Mouse (Mus musculus) liver, embryonic 14.5 days (tissue): ENCODE measurements around the gene Slc8b1. TPM values are rescaled to one million over a fixed set of nuclear protein-coding genes. Genes with fewer than 3 reads are reported as not detected.

Source experiments
- ATAC-seq: fragments of 200-750 bp; cut with Nextera tagmentation; 2 replicates; pipeline ENCODE4 v1.8.0; 2017; ENCODE audit warnings: moderate number of reproducible peaks, mild to moderate bottlenecking, moderate library complexity; ENCODE audit not compliant: insufficient read depth
- DNase-seq, 3 experiments: peaks; one replicate each; pipeline ENCODE4 v3.0.0-alpha.2; 2012 to 2013; ENCODE audit warnings: low read depth in 3 of 3, low spot score in 3 of 3
- H3K27ac ChIP-seq: fragments of 300-500 bp; sonication (generic); 2 replicates; pipeline ENCODE4 v1.5.1; 2014; ENCODE audit warnings: moderate library complexity, mild to moderate bottlenecking, control low read depth, inconsistent platforms
- H3K27me3 ChIP-seq: fragments of 300-500 bp; sonication (generic); 2 replicates; pipeline ENCODE4 v1.6.1; 2014; ENCODE audit warnings: mild to moderate bottlenecking, low read length, moderate library complexity; ENCODE audit not compliant: control insufficient read depth, insufficient read depth
- H3K36me3 ChIP-seq: fragments of 300-500 bp; sonication (generic); replicated peaks from 2 replicates; pipeline ENCODE4 v1.6.1; 2014; ENCODE audit warnings: low read depth; ENCODE audit not compliant: control insufficient read depth, insufficient read depth
- H3K4me1 ChIP-seq, 2 experiments: fragments of 200-500 bp in 1 of 2; fragments of 300-500 bp in 1 of 2; sonication (generic) in 1 of 2; replicated peaks; 2 replicates each; pipeline ENCODE4 v1.6.1; 2012 to 2014; ENCODE audit warnings: antibody characterized with exemption in 1 of 2, inconsistent platforms in 1 of 2, low read length in 1 of 2; ENCODE audit not compliant: control insufficient read depth in 2 of 2, insufficient read depth in 2 of 2
- H3K4me2 ChIP-seq: fragments of 300-500 bp; sonication (generic); 2 replicates; pipeline ENCODE4 v1.6.1; 2014; ENCODE audit warnings: low read depth, mild to moderate bottlenecking, control low read depth, moderate library complexity
- H3K4me3 ChIP-seq, 2 experiments: fragments of 200-500 bp in 1 of 2; fragments of 300-500 bp in 1 of 2; sonication (generic) in 1 of 2; 2 replicates each; pipeline ENCODE4 v1.5.1; 2012 to 2014; ENCODE audit warnings: low read depth in 2 of 2, low read length in 2 of 2, mild to moderate bottlenecking in 2 of 2, control low read depth in 1 of 2, inconsistent platforms in 1 of 2, moderate library complexity in 1 of 2; ENCODE audit not compliant: insufficient read depth in 1 of 2
- H3K9ac ChIP-seq: fragments of 300-500 bp; sonication (generic); replicated peaks from 2 replicates; pipeline ENCODE4 v1.6.1; 2014; ENCODE audit warnings: mild to moderate bottlenecking, control low read depth, moderate library complexity
- H3K9me3 ChIP-seq: fragments of 300-500 bp; sonication (generic); 2 replicates; pipeline ENCODE4 v1.6.1; 2016; ENCODE audit warnings: low read length, mixed read lengths; ENCODE audit not compliant: control insufficient read depth
- CTCF ChIP-seq: IDR thresholded peaks from 2 replicates; pipeline ENCODE4 v1.5.1; 2016; ENCODE audit warnings: antibody characterized with exemption, low read depth, control low read depth
- EP300 ChIP-seq: IDR thresholded peaks from 2 replicates; pipeline ENCODE4 v1.6.1; 2016; ENCODE audit warnings: antibody characterized with exemption, low read depth
- whole genome bisulfite sequencing: fragments of 180-500 bp; shearing (Covaris S2); extraction: QIAGEN DNeasy Blood & Tissue Kit; methylation state at CpG from one replicate; pipeline ENCODE4 v1.1.7; 2014; ENCODE audit not compliant: insufficient replicate concordance; 5-methylcytosine and 5-hydroxymethylcytosine counted together
- polyA plus RNA-seq, 2 experiments: library from polyadenylated mRNA; depleted of rRNA in 1 of 2; stranded (reverse) in 1 of 2; unstranded in 1 of 2; fragments of >200 nt; fragmentation: Nextera tagmentation in 1 of 2; extraction: Ambion mirVana in 1 of 2; gene quantifications; 2 replicates each; pipeline versions ENCODE4 v1.2.1 to v1.2.3; 2012 to 2014

Slc8b1 gene
- polyA plus RNA-seq, 2 experiments = 1.4 to 5.2 TPM

DNA sequence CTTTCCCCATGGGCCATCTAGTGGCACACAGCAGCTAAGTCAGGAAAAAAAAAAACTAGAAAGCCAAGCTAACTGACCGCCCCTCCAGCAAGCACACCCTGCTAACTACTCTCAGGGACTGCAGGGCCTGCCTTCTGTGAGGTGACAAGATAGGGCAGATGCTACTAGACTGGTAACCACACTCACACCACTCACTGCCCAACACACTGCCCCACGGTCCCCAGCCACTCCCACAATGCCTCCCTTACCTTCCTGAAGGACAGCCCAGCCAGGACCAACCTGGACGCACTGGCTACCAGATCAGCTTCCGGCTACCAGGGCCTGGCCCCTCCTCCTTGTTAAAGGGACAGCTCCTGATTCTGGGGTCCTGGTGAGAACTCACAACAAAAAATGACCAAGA is 43.9 kb upstream of the Slc8b1 start:
- no peak for TF ChIP-seq CTCF
- no peak overlapping the region for H3K27ac ChIP-seq
- H3K4me2 ChIP-seq = no peak overlapping the region
- H3K4me3 ChIP-seq = peak overlapping the region in 1 of 2 experiments; percentile 21; a peak in 1 of 4 replicates
- H3K9ac ChIP-seq = no peak overlapping the region
- DNase-seq (no peak), ATAC-seq (no peak)
- no peaks in the 10 kb centered on the region for H3K9me3 ChIP-seq
- H3K4me1 ChIP-seq = no peaks in the 10 kb centered on the region
- no peaks in the 10 kb centered on the region for H3K36me3 ChIP-seq
- WGBS = 21% methylated on average over 4 of the region's 4 CpGs
- H3K27me3 ChIP-seq = peaks cover 2% of the 10 kb centered on the region; the same call in 1 of the 2 replicates

DNA sequence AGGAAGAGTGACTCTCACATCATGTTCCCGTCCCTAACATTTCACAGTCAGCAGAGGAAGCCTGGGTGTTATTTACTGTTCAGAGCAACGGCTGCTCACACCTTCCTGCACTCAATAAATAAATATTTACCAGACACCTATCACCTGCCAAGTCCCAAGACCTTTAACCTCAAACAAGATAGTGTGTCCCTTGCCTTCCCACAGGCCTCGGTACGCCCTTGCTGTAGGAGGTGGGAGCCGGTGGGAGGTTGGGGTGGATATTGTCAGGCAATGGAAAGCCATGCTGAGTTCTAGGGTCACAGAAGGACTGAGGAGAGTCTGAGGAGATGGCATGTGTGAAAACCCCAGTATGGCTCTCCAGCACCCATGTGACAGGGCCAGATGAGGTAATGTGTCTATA is 42.6 kb upstream of the Slc8b1 start:
- DNase-seq (no peak), ATAC-seq (no peak)
- no peak overlapping the region for H3K27ac ChIP-seq

DNA sequence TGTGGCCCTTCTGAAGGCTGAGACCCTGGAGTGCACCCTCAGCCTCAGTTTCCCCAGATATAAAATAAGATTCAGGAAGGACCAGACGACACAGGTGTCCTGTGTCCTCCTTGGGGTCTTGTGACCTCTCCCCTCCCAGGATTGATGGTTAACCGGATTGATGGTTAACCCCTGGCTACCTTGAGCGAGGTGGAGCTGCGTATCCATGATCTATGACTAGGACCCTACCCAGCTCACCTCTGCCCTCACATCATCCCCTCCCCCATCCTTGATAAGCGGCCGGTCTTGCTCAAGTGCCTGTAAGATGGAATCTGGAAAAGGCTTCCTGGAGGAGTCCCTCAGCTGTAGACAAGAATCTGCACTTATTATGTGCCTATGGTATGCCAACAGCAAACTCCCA is 42.1 kb upstream of the Slc8b1 start:
- no peak overlapping the region for H3K4me3 ChIP-seq
- H3K4me1 ChIP-seq = no peaks in the 10 kb centered on the region
- no peak for TF ChIP-seq CTCF
- no peak for TF ChIP-seq EP300
- no peak for DNase-seq
- H3K9ac ChIP-seq = no peak overlapping the region
- no peaks in the 10 kb centered on the region for H3K36me3 ChIP-seq
- H3K9me3 ChIP-seq = no peaks in the 10 kb centered on the region
- no peak overlapping the region for H3K27ac ChIP-seq
- H3K27me3 ChIP-seq = peaks cover under 1% of the 10 kb centered on the region; the same call in 1 of the 2 replicates
- WGBS = 68% methylated on average over 6 of the region's 6 CpGs
- no peak for ATAC-seq
- H3K4me2 ChIP-seq = no peak overlapping the region

More for the DNA sequence above, 42.6 kb upstream of the Slc8b1 start:
- 58% methylated on average over 5 of the region's 5 CpGs for WGBS
- Histone ChIP-seq H3K4me1 (no peaks in the 10 kb centered on the region), H3K9me3 (no peaks in the 10 kb centered on the region), H3K4me2 (no peak overlapping the region), H3K4me3 (no peak overlapping the region), H3K27me3 (peaks cover 2% of the 10 kb centered on the region; the same call in 1 of the 2 replicates), H3K36me3 (no peaks in the 10 kb centered on the region), H3K9ac (no peak overlapping the region)
- TF ChIP-seq CTCF (no peak), EP300 (no peak)

DNA sequence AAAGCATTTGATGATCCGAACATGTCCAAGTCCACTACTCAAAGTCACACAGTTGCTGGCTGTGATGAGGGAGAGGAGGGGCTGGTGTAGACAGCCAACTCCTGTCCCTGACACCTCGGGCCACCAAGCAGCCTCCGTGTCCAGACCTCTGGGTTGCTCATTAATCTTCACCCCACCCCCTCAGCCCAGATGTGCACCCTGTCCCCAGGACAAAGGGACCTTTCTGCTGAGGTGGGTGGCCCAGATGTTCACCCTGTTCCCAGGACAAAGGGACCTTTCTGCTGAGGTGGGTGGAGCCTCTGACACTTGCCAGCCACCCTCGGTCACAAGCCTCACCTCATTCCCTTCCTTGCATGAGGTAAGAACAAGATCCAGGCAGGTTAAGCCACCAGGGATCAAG is 39.4 kb upstream of the Slc8b1 start:
- DNase-seq = no peak
- Histone ChIP-seq H3K4me3 (no peak overlapping the region), H3K36me3 (no peaks in the 10 kb centered on the region), H3K4me1 (no peaks in the 10 kb centered on the region), H3K27me3 (no peaks in the 10 kb centered on the region; the same call in 1 of the 2 replicates), H3K4me2 (no peak overlapping the region), H3K9ac (no peak overlapping the region), H3K27ac (no peak overlapping the region), H3K9me3 (no peaks in the 10 kb centered on the region)
- no peak for ATAC-seq
- TF ChIP-seq EP300 (no peak), CTCF (no peak)
- WGBS = 44% methylated on average over 4 of the region's 4 CpGs

DNA sequence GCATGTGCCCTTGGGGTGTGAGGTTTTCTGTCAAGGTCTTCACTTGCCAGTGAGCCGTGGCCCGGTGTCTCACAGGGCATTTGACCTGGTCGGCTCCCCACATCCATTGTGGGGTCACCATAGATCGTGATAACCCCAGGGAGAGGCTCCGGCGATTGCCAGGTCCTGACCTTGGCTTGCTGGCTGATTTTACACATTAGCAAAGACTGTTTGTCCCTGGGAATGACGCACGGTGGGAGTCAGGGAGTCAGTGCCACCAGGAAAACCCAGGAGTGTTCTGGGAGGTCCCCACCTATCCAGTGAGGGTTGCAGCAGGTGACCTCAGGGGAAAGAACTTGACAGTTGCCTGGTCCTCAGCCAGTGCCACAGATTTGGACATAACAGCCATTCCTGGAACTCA is 38.2 kb upstream of the Slc8b1 start, which contains the start of gene Sdsl:
TSS of gene Sdsl (minus strand) at position 41 of the 400 bp plus-strand sequence.
- Histone ChIP-seq H3K9ac (no peak within 1 kb of the TSS), H3K27ac (no peak within 1 kb of the TSS), H3K4me3 (no peak within 1 kb of the TSS), H3K27me3 (peaks cover 2% of the 10 kb centered on the region; the same call in 1 of the 2 replicates), H3K36me3 (no peaks in the 10 kb centered on the region), H3K9me3 (no peaks in the 10 kb centered on the region), H3K4me2 (no peak within 1 kb of the TSS), H3K4me1 (no peaks in the 10 kb centered on the region)
- ATAC-seq (no peak), DNase-seq (no peak)
- TF ChIP-seq EP300 (no peak), CTCF (no peak)
- 57% methylated on average over 8 of the region's 8 CpGs for WGBS
